Mouse (Mus musculus) kidney, postnatal 25 days (tissue): ENCODE measurements around the gene Cyp4f15.
"Not testable (repeated sequence)": the region's sequence is repeated elsewhere in the genome, so short reads cannot be mapped to it uniquely, and the experiment has no call there.

Experiments
- DNase-seq, 2 experiments: peaks; one replicate each; pipeline ENCODE4 v3.0.0; 2021; ENCODE audit warnings: mixed read lengths in 2 of 2

Cyp4f15 gene

DNA sequence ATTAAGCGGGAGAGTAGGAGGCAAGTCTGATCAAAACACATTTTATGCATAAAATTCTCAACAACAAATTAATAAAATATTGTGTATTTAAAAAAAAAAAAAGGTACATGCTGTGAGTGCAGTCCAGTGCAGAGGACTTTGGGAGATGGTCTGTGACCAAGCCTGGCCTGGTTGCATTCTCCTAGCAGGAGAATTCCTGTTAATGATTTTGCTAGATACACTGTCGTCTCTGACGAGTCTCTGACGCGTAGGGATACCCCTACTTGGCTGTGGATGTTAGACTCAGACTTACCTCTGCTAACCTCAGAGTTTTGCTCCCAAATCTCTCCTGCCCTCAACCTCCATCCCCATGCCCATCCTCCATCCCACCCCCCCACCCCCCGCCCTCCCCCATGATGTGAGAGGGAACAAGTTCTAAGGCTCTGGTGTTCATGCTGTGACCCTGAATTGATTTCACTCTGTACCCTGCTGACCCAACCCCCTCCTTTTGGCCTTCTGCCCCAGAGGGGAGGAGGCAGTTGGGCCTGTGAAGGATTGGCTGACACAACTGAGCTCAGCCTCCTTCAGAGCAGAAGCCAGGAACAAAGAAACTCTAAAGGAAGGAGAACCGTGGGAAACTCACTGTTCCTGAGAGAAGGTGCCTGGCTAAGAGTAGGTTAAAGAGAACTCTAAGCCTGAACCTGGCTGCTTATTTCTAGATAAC, at the start of gene Cyp4f15:
Gene Cyp4f15 (plus strand): TSS at position 580 of the 703 bp plus-strand sequence.
- DNase-seq, result peak; percentile 36 to 75

DNA sequence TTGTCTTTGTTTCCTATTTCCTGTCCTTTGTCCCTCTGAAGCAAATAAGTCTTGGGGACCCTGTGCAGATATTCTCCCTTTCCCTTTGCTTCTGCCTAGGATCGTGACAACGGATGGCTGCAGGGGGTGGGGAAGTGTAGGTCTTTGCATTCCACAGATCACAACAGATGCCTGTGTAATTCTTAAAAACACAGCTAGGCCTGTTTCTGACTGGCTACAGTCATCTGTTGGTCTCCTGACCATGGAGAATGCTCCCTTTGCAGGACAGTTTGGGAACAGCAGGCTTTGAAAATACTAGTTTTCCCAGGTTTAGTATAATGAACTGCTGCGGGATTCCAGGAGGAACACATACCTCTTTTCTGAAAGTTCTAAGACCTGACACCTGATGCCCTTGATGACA, 49.1 kb upstream of the Cyp4f15 start:
- DNase-seq, result no peak

DNA sequence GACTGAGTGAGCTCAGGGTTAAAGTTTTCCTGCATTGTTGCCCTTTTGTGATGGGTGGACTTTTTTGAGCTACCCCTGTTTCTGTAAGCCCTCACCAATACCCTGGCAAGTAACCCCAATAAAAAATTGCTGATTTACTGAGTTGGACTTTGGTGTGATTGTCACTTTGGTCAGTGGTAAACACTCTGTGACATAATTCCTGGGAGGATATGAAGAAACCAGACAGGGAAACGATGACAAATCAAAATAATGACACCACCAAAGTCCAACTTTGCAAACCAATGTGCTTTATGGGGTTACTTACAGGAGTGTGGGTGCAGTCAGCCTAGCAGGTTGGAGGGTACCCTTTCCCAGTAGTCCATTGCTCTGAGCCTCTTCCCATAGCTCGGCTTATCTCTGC, 48.3 kb upstream of the Cyp4f15 start:
- DNase-seq, result no peak

DNA sequence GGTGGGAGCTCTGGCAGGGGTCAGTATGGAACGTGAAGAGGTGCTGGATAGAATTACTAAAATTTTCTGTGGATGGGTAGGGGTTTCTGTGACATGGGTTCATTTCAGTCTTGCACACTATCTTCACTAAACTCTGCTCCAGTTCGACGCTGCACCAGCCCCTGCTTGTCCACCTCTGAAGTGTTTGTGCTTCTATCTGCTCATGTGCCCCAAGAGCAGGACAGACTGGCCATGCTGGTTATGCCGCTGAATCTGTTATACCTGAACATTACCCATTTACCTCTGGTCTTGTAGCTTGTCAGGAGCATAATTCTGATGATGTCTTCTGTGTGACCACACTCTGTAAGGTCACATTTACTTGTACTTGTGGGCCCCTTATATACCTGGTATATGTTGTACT, 38.8 kb upstream of the Cyp4f15 start:
- DNase-seq, result no peak

DNA sequence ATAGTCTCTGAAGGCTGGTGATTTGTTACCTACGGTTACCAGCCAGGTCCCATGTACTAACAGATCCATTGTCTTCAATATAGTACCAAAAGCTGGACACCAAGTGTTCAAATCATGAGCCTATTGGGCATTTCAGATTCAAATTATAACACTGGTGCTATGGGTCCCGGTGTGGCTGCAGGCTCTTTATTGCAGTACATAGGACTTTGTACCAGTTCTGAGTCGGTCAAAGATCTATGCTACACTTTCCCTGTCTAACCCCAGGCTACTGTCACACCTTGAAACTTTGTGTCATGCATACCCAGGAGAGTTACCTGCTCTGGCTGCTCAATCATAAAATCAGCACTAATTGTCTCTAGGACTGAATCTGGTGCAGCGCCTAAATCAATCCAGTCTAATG, 31.6 kb upstream of the Cyp4f15 start:
- DNase-seq, result no peak

DNA sequence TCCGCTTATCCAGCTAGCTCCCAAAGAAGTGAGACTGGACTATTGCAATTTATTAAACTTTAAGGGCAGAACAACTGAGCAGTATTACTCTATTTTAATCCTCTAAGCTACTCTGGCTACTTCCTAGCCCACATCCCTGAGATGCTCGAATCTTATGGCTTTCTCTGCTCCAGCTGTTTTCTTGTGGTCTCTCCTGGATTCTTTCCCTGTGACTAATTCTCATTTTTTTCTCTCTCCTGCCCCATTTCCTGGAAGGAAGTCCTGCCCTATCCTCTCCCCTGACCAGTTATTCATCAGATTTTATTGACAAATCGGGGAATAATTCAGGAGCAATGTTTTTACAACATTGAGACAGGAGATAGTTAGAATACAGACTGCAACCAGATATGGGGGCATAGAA, 28.4 kb upstream of the Cyp4f15 start:
- no peak for DNase-seq

DNA sequence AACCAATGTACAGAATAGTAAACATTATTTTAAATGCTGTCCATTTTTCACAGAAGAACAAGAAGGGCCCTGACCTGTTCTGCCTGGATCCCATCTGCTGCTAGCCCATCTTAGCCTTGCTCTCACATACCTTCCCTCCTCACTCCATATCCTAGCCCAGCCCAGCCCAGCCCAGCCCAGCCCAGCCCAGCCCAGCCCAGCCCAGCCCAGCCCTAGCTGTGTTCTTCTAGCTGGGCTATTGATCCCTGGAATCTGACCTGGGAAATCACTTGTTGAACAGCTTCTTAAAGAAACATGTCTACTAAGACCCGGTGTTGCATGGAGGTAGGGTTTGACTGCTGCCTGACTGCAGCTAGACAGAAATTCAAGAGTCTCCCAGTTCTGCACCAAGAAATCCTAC, 27.2 kb upstream of the Cyp4f15 start:
- DNase-seq, result no peak

DNA sequence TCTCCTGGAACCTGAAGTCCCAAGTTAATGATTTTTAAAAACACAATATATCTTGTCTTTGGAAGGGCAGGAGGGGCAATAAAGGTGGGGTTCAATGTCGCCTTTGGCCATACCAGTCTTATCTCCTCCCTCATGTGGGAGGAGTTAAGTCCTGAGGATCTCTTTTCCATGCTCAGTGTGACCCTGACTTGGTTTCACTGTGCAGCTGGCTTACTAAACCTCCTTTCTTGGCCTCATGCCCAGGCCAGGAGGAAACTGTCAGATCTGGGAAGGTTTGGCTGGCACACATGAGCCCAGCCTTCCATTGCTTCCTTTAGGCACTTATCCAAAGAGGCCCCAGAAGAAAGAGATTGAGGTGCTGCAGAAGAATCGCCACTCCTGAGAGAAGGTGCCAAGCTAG, 26.7 kb upstream of the Cyp4f15 start, which contains the start of gene Cyp4f40:
Gene Cyp4f40 (plus strand): TSS at position 189 of the 400 bp plus-strand sequence.
- peak; percentile 74 to 82 for DNase-seq

DNA sequence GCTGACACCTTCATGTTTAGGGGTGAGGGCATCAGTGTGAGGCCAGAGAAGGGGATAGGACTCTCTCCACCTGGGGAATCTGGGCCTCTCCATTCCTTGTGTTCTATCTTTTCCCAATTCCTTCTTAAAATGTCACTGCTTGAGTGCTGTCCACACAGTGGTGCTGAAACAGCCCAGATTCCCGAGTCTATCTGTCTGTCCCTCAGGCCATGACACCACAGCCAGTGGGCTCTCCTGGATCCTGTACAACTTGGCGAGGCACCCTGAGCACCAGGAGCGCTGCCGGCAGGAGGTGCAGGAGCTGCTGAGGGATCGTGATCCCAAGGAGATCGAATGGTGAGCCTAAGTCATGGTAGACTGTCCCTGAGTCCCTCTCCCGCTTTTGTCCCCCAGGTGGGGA, 11.5 kb upstream of the Cyp4f15 start:
- no peak for DNase-seq

DNA sequence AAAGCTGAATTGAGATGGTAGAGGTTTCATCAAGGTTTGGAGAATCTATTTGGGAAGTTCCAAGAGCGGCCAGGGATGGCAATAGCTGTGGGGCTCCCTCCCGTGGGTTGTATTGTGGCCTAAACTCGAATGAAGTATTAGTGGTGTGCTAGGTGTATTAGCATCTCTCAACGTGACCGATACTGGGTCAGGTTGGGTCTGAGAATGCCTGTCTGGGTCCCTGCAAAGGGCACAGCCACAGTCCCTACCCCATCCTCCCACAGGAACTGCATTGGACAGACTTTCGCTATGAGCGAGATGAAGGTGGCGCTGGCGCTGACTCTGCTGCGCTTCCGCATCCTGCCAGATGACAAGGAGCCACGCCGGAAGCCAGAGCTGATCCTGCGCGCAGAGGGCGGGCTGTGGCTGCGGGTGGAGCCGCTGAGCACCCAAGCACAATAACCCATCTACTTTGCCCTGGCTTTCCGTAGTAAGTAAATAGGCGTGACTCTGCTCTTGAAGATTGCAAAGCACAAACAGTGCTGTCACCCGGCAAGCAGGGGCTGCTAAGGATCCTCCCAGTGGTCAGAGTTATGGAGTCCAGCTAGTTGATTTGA, 9.3 kb upstream of the Cyp4f15 start:
- DNase-seq, result no peak

DNA sequence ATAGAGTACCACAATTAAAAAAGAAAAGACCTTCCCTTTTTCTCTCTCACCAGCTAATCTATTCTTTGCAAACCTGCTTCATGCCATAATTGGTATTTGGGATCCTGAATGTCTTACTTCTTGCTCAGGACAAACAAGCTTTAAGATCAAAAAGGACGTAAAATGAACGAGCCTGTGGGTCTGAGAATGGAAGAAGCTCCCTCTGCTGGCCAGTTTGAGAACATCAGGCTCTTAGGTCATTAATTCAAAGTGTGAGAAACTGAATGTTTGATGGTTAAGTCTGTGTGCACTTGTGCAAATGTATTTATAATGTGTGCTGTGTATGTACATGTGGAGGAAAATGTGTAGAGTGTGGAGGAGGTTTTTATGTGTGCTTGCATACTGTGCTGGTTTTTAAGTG, 5.0 kb upstream of the Cyp4f15 start:
- DNase-seq, result peak in 1 of 2 experiments; percentile 76

DNA sequence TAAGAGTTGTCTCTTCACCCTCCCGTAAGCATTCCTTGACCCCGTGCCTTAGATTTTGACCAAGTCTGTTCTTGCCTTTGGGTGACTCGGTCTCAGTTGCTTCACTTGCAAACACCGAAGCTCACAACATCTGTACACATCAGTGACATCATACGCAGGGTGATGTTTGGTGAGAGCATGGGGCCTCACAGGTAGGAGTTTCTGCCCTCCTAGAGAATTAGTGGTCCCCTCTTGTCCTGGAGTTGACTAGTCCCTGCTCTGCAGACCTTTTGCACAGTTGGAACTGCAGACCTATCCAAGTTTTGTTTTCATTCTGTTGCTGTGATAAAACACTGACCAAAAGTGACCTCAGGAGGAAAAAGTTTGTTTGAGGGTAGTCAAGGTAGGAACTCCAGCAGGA, 1.3 kb downstream of the Cyp4f15 start:
- DNase-seq, result no peak

DNA sequence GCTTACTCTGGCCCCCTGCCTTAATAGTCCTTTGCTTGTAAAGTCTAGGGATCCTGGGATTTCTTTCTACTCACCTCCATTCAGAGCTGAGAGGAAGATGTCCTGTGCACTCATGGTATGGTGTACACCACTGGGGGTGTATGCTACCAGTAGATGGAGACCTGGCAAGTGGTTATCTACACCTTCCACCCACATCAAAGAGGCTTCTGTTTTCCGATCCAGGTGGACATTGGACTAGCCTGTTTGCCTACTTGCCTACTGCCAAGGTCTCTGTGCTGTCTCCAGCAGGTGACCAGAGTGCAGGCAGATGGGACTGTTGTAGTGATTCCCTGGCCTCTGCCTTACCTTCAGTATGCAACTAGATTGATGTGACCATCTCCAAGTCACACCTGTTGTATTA, 5.5 kb downstream of the Cyp4f15 start:
- no peak for DNase-seq

DNA sequence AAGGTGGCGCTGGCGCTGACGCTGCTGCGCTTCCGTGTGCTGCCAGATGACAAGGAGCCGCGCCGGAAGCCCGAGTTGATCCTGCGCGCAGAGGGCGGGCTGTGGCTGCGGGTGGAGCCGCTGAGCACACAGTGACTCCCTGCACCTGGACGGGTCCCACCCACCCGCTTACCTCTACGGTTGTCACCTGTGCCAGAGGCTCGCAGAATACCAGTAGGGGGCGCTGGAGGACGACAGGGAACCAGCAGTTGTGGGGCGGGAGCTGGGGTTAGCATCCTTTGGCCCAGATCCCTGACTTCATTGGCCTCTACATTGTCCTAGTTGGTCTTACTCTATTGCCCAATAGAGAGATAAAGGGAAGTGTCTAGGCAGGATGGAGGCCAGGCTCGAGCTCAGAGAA, 17.4 kb downstream of the Cyp4f15 start:
- peak; percentile 67 to 72 for DNase-seq

DNA sequence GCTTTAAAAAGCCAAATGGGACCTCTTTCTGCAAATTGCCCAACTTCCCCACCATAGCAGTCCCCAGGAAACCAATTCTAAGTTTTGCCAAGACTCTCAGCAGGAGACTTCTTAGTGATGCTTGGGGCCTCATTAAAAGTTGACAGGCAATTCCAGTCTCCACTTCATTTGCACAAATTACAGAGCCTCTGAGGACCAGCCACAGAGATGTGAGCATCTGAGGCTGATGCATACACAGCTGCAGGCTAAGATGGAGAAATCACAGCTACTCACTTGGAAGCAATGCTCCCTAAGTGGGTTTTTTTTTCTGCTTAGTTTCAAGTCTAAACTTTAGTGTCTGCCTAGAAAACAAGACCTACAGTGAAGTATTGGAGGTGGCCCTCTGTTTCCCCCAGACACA, 25.1 kb downstream of the Cyp4f15 start:
- not testable (repeated sequence) for DNase-seq

DNA sequence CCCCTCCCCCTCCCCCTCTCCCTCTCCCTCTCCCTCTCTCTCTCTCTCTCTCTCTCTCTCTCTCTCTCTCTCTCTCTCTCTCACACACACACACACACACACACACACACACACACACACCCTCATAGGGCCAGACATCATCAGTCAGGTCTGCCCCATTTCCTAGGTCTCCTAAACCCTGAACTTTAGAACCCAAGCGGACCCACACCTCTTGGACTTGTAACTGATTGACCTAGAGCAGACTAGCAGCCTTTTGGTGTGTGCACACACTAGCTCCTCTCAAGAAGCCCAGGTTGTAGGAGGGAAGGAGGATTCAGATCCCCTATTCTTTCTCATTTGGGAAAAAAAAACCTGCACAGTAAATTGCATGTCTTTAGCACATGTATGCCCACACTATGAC, 36.7 kb downstream of the Cyp4f15 start:
- DNase-seq, result peak; percentile 8 to 44

DNA sequence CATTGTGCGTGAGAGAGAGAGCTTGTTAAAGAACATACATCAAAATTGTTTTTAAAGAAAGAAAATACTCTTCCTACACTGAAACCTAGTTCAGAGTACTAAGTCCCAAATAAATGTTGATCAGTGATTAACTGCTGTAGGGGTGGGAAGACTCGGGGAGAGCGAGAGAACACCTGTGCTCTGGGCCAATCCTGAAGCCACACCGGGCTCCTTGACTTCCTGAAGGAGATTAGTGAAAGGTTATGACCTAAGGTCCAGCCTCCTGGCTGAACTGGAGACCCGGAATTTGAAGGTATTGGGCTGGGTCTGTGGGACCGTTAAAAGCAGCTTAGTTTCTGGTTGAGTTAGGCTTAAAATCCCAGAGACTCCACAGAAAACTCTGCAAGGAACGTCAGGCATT, 37.3 kb downstream of the Cyp4f15 start:
- peak; percentile 28 to 69 for DNase-seq

DNA sequence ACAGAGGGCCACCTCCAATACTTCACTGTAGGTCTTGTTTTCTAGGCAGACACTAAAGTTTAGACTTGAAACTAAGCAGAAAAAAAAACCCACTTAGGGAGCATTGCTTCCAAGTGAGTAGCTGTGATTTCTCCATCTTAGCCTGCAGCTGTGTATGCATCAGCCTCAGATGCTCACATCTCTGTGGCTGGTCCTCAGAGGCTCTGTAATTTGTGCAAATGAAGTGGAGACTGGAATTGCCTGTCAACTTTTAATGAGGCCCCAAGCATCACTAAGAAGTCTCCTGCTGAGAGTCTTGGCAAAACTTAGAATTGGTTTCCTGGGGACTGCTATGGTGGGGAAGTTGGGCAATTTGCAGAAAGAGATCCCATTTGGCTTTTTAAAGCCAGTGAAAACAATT, 40.9 kb downstream of the Cyp4f15 start:
- not testable (repeated sequence) for DNase-seq

DNA sequence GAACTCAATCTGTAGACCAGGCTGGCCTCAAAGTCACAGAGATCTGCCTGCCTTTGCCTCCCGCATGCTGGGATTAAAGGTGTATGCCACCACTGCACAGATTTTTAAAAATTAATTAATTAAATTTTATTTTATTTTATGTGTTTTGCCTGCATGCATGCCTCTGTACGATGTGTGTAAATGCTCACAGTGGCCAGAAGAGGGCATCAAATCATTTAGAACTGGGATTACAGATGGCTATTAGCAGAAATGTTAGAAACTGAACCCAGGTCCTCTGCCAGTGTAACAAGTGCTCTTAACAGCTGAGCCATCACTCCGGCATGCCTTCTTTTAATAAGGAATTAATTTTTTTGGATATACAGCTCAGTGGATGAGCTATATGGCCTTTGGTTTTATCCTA, 43.6 kb downstream of the Cyp4f15 start:
- no peak for DNase-seq

DNA sequence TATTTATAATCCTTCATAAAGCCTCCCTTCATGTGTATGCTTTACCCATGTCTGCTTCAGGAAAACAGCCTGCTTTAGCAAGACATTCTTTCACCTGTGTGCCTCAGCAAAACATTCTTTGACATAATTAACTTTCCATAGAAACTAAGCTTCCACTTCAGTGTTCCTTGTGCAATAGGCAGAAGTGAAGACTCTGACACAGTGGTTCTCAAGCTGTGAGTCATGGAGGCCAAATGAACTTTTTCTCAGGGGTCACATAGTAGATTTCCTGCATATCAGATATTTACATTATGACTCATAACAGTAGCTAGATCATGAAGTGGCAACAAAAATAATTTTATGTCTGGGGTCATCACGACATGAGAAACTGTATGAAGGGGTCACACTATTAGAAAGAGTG, 53.0 kb downstream of the Cyp4f15 start:
- no peak for DNase-seq

DNA sequence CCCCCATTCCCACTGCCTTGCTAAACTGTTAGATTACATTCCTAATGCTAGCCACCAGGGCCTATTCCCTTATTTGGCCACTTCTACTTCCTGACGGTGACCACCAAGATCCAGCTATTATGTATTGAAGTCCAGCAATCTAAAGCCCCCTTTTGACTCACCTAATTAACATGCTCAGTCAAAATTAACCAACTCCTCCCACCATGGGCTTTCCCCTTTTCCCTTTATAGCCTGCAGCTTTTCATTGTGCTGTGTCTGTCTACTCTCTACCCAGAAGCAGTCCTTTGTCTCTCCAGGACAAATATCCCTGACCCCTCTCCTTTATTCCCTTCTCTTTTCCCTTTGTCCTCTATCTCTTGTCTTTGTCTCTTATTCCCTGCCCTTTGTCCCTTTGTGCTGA, 55.6 kb downstream of the Cyp4f15 start:
- no peak for DNase-seq

DNA sequence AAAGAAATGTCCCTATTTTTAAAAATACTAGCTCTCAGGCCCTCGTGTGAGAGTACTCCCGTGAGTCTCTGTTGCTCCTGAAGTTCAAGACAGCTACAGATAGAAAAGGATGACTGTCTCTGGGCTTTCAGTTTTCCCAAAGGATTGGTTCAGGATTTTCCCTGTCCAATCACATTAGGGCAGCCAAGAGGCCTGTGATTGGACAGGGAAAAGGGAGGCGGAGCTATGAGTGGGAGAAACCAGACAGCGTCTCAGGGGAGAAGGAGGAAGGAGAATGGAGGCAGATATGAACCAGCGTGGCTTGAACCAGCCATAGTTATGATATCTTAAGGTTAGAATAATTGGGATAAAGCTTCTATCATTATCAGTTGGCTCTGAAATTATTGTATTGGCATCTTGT, 65.2 kb downstream of the Cyp4f15 start:
- no peak for DNase-seq
